Mouse (Mus musculus): ENCODE results near the gene Lgi1. TPM values are rescaled to one million over a fixed set of nuclear protein-coding genes. Genes with fewer than 3 reads are reported as not detected.

Lgi1 gene
- polyA plus RNA-seq, 1 experiment from 2014 or later, result 9.5 TPM

- H3K9me3 ChIP-seq, result no peaks in the 10 kb centered on the region
- no peak overlapping the region for H3K4me2 ChIP-seq
- whole genome bisulfite sequencing, result 70% methylated on average over 2 of the region's 2 CpGs
- no peak overlapping the region for H3K4me3 ChIP-seq
- no peaks in the 10 kb centered on the region for H3K36me3 ChIP-seq
- H3K9ac ChIP-seq, result no peak overlapping the region
- ATAC-seq (ENCODE audit: low read depth), result no peak
- no peak overlapping the region for H3K27ac ChIP-seq (replicated peaks)
- H3K4me1 ChIP-seq (replicated peaks), result no peaks in the 10 kb centered on the region
- no peaks in the 10 kb centered on the region for H3K27me3 ChIP-seq
Observed at GRCm38 (mm10) chr19:38332245-38332644, 67.9 kb downstream of the Lgi1 start.

- WGBS, result 59% methylated on average over 3 of the region's 3 CpGs
- H3K36me3 ChIP-seq, result no peaks in the 10 kb centered on the region
- no peak for ATAC-seq (ENCODE audit: low read depth)
Observed at GRCm38 (mm10) chr19:38332820-38333219, 68.5 kb downstream of the Lgi1 start.

DNA sequence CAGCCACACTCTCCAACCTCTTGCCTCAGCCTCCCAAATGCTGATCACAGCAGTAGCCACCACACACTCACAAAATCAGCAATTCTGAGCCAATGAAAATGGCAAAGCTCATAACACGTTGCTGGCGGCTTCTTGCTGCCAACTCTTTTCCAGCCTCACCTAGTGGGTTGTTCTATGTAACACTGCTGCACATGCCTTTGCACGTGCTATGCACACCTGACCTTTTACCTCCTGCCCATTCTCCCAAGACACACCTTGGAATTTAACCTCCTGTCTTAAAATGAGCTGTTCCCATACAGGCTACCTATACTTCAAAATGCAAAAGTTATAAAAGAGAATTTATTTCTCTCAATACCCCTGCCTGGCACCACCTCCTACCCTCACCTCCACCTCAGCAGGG, 72.2 kb downstream of the Lgi1 start:
- Histone ChIP-seq H3K36me3 (no peaks in the 10 kb centered on the region), H3K9ac (no peak overlapping the region), H3K9me3 (no peaks in the 10 kb centered on the region), H3K4me1 (replicated peaks) (no peaks in the 10 kb centered on the region), H3K27me3 (no peaks in the 10 kb centered on the region), H3K4me2 (no peak overlapping the region), H3K4me3 (no peak overlapping the region), H3K27ac (replicated peaks) (no peak overlapping the region)
- 88% methylated on average over 3 of the region's 3 CpGs for WGBS
- ATAC-seq (ENCODE audit: low read depth), result no peak

More at GRCm38 (mm10) chr19:38332820-38333219, 68.5 kb downstream of the Lgi1 start:
- Histone ChIP-seq H3K9me3 (no peaks in the 10 kb centered on the region), H3K27me3 (no peaks in the 10 kb centered on the region), H3K4me3 (no peak overlapping the region), H3K4me1 (replicated peaks) (no peaks in the 10 kb centered on the region), H3K9ac (no peak overlapping the region), H3K27ac (replicated peaks) (no peak overlapping the region), H3K4me2 (no peak overlapping the region)

GRCm38 (mm10) chr19:38337332-38337731, 73.0 kb downstream of the Lgi1 start:
- 93% methylated on average over 3 of the region's 3 CpGs for WGBS
- H3K9me3 ChIP-seq, result no peaks in the 10 kb centered on the region
- no peaks in the 10 kb centered on the region for H3K4me1 ChIP-seq (replicated peaks)
- no peaks in the 10 kb centered on the region for H3K36me3 ChIP-seq
- H3K4me3 ChIP-seq, result no peak overlapping the region
- no peak overlapping the region for H3K9ac ChIP-seq
- no peaks in the 10 kb centered on the region for H3K27me3 ChIP-seq
- ATAC-seq (ENCODE audit: low read depth), result no peak
- no peak overlapping the region for H3K27ac ChIP-seq (replicated peaks)
- no peak overlapping the region for H3K4me2 ChIP-seq

DNA sequence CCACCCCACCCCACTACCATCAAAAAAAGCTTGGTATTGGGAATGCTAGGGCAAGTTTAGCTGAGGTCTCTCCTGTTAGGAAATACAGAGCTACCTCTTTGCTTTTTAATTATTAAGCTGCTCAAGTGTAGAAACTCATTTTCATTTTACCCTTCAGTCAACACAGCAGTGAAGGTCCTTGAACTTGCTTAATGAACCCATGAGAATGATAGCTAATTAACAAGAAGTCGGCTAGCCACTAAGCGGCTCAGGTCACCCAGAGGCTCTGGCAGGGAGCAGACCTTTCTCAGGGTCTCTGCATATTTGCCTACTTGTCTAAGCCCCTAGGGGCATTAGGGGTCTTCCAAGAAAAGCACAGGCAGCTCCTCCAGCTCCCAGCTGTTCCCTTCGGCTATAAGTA, 75.4 kb downstream of the Lgi1 start:
- H3K4me2 ChIP-seq, result no peak overlapping the region
- H3K9me3 ChIP-seq, result no peaks in the 10 kb centered on the region
- whole genome bisulfite sequencing, result 82% methylated on average over 3 of the region's 3 CpGs
- ATAC-seq (ENCODE audit: low read depth), result no peak
- H3K36me3 ChIP-seq, result no peaks in the 10 kb centered on the region
- no peaks in the 10 kb centered on the region for H3K4me1 ChIP-seq (replicated peaks)
- no peak overlapping the region for H3K9ac ChIP-seq
- H3K4me3 ChIP-seq, result no peak overlapping the region
- H3K27ac ChIP-seq (replicated peaks), result no peak overlapping the region
- no peaks in the 10 kb centered on the region for H3K27me3 ChIP-seq

- Histone ChIP-seq H3K27ac (replicated peaks) (no peak overlapping the region), H3K4me1 (replicated peaks) (peaks cover 6% of the 10 kb centered on the region; the same call in 1 of the 2 replicates), H3K36me3 (no peaks in the 10 kb centered on the region), H3K9me3 (no peaks in the 10 kb centered on the region), H3K9ac (no peak overlapping the region), H3K4me2 (no peak overlapping the region), H3K27me3 (no peaks in the 10 kb centered on the region), H3K4me3 (no peak overlapping the region)
- no peak for ATAC-seq (ENCODE audit: low read depth)
- WGBS, result 64% methylated on average over 1 of the region's 1 CpGs
Observed at GRCm38 (mm10) chr19:38343246-38343645, 78.9 kb downstream of the Lgi1 start.

GRCm38 (mm10) chr19:38348271-38349012, 84.1 kb downstream of the Lgi1 start:
- Histone ChIP-seq H3K9me3 (no peaks in the 10 kb centered on the region), H3K4me2 (peak overlapping the region; percentile 33), H3K36me3 (no peaks in the 10 kb centered on the region), H3K4me1 (replicated peaks) (peaks cover 11% of the 10 kb centered on the region; the same call in 1 of the 2 replicates), H3K4me3 (peak overlapping the region; percentile 10), H3K27me3 (no peaks in the 10 kb centered on the region), H3K9ac (no peak overlapping the region), H3K27ac (replicated peaks) (peak overlapping the region; percentile 80)
- WGBS, result 15% methylated on average over 13 of the region's 13 CpGs
- ATAC-seq (ENCODE audit: low read depth), result peak; percentile 84

GRCm38 (mm10) chr19:38349013-38349341, 84.6 kb downstream of the Lgi1 start:
- 51% methylated on average over 5 of the region's 5 CpGs for WGBS
- H3K9me3 ChIP-seq, result no peaks in the 10 kb centered on the region
- H3K4me1 ChIP-seq (replicated peaks), result peaks cover 11% of the 10 kb centered on the region; the same call in 1 of the 2 replicates
- H3K4me2 ChIP-seq, result peak overlapping the region; percentile 33
- H3K27me3 ChIP-seq, result no peaks in the 10 kb centered on the region
- peak overlapping the region; percentile 80 for H3K27ac ChIP-seq (replicated peaks)
- no peaks in the 10 kb centered on the region for H3K36me3 ChIP-seq
- H3K9ac ChIP-seq, result no peak overlapping the region
- peak; percentile 29; the same call in 1 of the 2 replicates for ATAC-seq (ENCODE audit: low read depth)
- peak overlapping the region; percentile 10; the same call in 1 of the 2 replicates for H3K4me3 ChIP-seq

DNA sequence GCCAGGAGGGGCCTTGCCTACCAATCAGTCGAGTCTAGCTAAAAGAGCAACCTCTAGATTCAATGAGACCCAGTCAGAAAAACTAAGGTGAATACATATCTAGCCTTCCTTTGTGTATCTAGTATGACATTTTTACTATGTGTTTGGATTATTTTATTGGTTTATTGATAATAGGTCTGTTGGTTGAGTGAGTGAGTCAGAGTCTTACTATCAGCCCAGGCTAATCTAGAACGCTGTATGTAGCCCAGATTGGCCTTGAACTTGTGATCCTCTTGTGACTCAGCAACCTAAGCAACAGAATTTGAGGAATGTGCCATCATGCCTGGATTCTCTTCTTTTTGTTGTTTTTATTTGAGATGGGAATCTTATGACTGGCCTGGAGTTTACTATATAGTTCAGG, 86.9 kb downstream of the Lgi1 start:
- Histone ChIP-seq H3K9me3 (no peaks in the 10 kb centered on the region), H3K36me3 (no peaks in the 10 kb centered on the region), H3K27me3 (no peaks in the 10 kb centered on the region), H3K4me1 (replicated peaks) (peaks cover 11% of the 10 kb centered on the region; the same call in 1 of the 2 replicates), H3K9ac (no peak overlapping the region), H3K4me3 (no peak overlapping the region), H3K27ac (replicated peaks) (no peak overlapping the region), H3K4me2 (no peak overlapping the region)
- 88% methylated on average over 2 of the region's 2 CpGs for WGBS
- no peak for ATAC-seq (ENCODE audit: low read depth)

DNA sequence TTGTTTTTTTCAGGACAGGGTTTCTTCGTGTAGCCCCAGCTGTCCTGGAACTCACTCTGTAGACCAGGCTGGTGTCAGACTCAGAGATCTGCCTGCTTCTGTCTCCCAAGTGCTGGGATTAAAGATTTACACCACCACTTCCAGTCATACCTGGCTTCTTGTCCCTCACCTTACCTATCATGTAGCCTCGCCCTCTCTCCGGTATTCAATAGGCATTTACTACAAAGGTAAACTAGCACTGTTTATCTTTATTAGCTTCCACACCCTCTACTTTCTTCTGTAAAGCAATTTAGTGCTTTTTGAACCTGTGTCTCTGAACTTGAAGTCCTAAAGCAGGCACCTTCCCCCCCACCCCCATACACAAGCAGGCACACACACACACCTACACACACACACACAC, 87.4 kb downstream of the Lgi1 start:
- Histone ChIP-seq H3K9ac (no peak overlapping the region), H3K4me2 (no peak overlapping the region), H3K27me3 (no peaks in the 10 kb centered on the region), H3K4me3 (no peak overlapping the region), H3K4me1 (replicated peaks) (peaks cover 11% of the 10 kb centered on the region; the same call in 1 of the 2 replicates), H3K27ac (replicated peaks) (no peak overlapping the region), H3K9me3 (no peaks in the 10 kb centered on the region), H3K36me3 (no peaks in the 10 kb centered on the region)
- WGBS, result 90% methylated on average over 3 of the region's 3 CpGs
- ATAC-seq (ENCODE audit: low read depth), result no peak

DNA sequence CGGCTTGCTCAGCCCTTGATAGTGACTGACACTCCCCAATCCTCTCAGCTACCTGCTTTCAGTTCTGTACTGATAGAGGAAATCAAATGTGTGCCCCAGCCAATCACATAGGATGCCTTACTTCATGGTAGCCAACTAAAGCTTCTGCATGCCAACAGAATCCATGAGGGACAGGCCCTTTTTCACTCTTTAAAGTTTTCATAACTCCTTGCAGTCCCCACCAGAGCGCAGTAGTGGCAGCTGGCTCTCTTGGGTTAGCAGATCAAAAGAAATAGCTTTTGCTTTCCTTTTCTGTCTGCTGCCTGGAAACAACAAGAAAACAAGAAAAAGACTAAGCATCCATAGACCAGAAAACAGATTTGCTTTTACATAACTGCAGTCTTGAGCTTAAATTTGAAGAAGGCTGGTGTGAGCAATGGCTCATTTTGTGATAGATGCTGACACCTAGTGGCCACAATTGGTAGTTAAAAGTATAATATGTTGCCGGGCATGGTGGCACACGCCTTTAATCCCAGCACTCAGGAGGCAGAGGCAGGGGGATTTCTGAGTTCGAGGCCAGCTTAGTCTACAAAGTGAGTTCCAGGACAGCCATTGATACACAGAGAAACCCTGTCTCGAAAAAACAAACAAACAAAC, 88.3 kb downstream of the Lgi1 start:
- 42% methylated on average over 6 of the region's 6 CpGs for WGBS
- Histone ChIP-seq H3K4me3 (no peak overlapping the region), H3K9ac (no peak overlapping the region), H3K27me3 (no peaks in the 10 kb centered on the region), H3K4me2 (no peak overlapping the region), H3K27ac (replicated peaks) (no peak overlapping the region), H3K36me3 (no peaks in the 10 kb centered on the region), H3K4me1 (replicated peaks) (peaks cover 11% of the 10 kb centered on the region; the same call in 1 of the 2 replicates), H3K9me3 (no peaks in the 10 kb centered on the region)
- no peak; the same call in 1 of the 2 replicates for ATAC-seq (ENCODE audit: low read depth)

DNA sequence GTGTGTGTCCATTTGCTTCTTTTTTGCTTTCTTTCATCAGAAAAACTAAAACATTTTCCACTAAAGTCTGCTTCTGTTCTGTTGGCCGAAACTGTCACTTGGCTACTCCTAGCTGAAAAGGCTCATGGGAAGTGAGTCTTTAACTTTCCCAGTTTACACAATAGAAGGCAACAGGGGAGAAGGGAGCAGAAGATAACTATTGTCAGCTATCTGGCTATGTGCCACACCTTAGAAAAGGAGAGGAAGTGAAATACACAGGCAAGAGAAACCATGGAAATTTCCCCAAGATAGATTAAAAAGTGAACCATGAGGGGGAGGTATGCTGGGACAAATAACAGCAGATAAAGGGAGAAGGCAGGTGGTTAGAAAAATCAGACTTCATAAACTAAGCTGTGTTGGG, 89.9 kb downstream of the Lgi1 start:
- Histone ChIP-seq H3K27me3 (no peaks in the 10 kb centered on the region), H3K9ac (no peak overlapping the region), H3K4me1 (replicated peaks) (no peaks in the 10 kb centered on the region; the same call in 1 of the 2 replicates), H3K27ac (replicated peaks) (no peak overlapping the region), H3K36me3 (no peaks in the 10 kb centered on the region), H3K9me3 (no peaks in the 10 kb centered on the region), H3K4me2 (no peak overlapping the region), H3K4me3 (no peak overlapping the region)
- WGBS, result 83% methylated on average over 1 of the region's 1 CpGs
- ATAC-seq (ENCODE audit: low read depth), result no peak

Measured in neural tube, embryonic 13.5 days (tissue).